Mouse (Mus musculus): ENCODE measurements around the gene Per2. TPM values are rescaled to one million over a fixed set of nuclear protein-coding genes. Genes with fewer than 3 reads are reported as not detected.

Gene Per2
- polyA plus RNA-seq, 1 experiment from 2014 or later: 2.4 TPM

DNA sequence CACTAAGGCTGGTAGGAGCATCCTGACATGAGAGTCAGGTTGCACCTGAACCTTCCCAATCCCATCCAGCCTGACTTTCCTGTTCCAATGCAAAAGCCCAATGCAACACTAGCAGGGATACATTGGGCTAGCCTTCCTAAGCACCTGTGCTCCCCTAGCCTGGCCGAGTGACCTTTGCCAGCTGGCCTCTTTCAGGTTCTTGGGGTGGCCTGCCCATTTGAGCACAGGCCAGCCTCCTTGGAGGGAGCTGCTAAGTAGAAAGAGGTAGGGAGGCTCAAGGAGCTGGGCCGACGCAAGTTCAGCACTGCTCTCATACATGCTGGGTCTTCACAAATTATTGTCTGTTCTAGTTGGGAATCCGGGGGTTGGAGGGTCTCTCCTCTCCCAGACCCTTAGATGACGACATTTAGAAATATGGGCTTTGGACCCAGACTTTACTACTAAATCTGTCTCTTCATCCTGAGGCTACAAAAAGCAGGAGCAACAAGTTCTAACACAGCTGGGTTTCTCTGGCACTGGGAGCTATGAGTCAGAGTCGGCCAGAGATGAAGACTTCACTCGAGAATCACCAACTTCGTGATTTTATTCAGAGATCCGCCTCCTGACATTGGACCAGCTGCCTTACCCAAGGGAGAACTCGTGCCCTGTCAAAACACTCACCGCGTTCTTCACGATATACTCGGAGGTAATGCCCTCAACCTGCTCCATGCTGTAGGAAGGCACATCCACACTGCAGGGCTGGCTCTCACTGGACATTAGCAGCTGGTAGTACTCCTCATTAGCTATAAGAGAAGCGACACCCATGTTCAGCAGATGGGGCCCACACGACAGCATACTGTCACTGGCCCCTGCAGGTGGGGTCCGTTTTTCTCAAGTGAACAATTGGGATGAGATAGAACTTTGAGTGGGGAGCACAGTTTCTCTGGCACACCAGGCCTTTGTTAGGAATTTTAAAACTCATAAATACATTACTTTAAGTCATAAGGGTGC lies 14.0 kb downstream of the Per2 start:
- H3K27me3 ChIP-seq (ENCODE audit: control insufficient read depth, insufficient read depth, low read length): no peaks in the 10 kb centered on the region
- DNase-seq (ENCODE audit: low spot score) (no peak), ATAC-seq (ENCODE audit: low FRiP score, low TSS enrichment) (no peak)
- WGBS: 74% methylated on average over 17 of the region's 17 CpGs
- H3K27ac ChIP-seq (replicated peaks): peak overlapping the region; percentile 76; the same call in 1 of the 2 replicates
- no peak overlapping the region for H3K4me3 ChIP-seq (ENCODE audit: low read depth, low read length)
- H3K4me1 ChIP-seq (replicated peaks; ENCODE audit: control insufficient read depth, insufficient read depth): peaks cover 2% of the 10 kb centered on the region; the same call in 1 of the 2 replicates
- no peak for TF ChIP-seq EP300 (optimal IDR thresholded peaks at IDR 0.05)
- no peak for TF ChIP-seq CTCF (IDR thresholded peaks at IDR 0.05; ENCODE audit: low read depth)
- H3K9me3 ChIP-seq (ENCODE audit: control insufficient read depth, low read length): no peaks in the 10 kb centered on the region
- no peak overlapping the region for H3K4me2 ChIP-seq (replicated peaks; ENCODE audit: low read depth)
- no peak overlapping the region for H3K9ac ChIP-seq (ENCODE audit: low read length)
- H3K36me3 ChIP-seq (ENCODE audit: control insufficient read depth, insufficient read depth, low read length): peaks cover 28% of the 10 kb centered on the region

DNA sequence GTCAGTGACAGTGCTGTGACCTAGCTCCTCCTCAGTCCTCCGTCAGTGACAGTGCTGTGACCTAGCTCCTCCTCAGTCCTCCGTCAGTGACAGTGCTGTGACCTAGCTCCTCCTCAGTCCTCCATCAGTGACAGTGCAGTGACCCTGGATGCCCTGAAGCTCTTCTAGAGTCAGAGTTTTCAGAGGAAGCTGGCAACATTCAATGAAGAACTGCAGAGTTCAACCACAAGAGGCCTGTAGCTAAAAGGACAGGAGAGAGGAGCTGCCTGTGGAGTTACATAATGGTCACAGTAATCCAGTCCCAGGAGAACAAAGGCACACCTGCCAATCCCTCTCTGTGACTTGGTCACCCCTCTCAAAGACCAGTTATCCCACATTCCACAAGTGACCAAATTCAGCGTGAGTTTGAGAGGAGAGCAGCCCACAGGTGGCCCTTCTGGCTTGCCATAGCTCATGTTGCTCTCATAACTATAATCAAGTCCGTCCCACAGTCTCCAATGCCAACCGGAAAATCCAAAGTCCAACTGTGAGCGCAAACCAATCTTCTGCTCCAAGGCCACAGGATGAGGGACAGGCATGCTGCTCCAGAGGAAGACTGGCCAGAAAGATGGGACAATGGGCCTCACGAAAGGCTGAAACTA lies 16.7 kb downstream of the Per2 start:
- Histone ChIP-seq H3K4me2 (replicated peaks; ENCODE audit: low read depth) (peak overlapping the region; percentile 11; the same call in 1 of the 2 replicates), H3K9ac (ENCODE audit: low read length) (no peak overlapping the region), H3K27ac (replicated peaks) (peak overlapping the region; percentile 74), H3K36me3 (ENCODE audit: control insufficient read depth, insufficient read depth, low read length) (peaks cover 24% of the 10 kb centered on the region), H3K27me3 (ENCODE audit: control insufficient read depth, insufficient read depth, low read length) (no peaks in the 10 kb centered on the region), H3K9me3 (ENCODE audit: control insufficient read depth, low read length) (no peaks in the 10 kb centered on the region), H3K4me1 (replicated peaks; ENCODE audit: control insufficient read depth, insufficient read depth) (peaks cover 2% of the 10 kb centered on the region; the same call in 1 of the 2 replicates), H3K4me3 (ENCODE audit: low read depth, low read length) (no peak overlapping the region)
- TF ChIP-seq CTCF (IDR thresholded peaks at IDR 0.05; ENCODE audit: low read depth): no peak
- TF ChIP-seq EP300 (optimal IDR thresholded peaks at IDR 0.05): no peak
- ATAC-seq (ENCODE audit: low FRiP score, low TSS enrichment): peak; percentile 79
- DNase-seq (ENCODE audit: low spot score): peak; percentile 79
- WGBS: 60% methylated on average over 6 of the region's 7 CpGs

DNA sequence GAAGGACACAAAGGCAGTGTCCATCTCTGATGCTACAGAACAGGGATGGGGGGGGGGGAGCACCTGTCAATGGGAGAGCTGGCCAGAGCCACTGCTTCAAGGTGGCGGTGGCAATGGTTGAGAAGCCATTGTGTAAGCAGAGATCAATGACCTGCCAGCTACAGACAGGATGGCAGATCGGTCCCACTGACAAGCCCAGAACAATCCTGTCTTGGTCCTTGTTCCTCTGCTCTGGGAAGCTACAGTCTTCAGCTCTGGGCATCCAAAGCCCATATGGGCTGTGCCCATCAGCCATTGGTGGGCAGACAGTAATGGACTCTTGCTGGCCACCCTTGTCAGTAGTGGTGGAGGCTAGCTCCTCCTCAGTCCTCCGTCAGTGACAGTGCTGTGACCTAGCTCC lies 17.3 kb downstream of the Per2 start:
- H3K4me2 ChIP-seq (replicated peaks; ENCODE audit: low read depth): no peak overlapping the region
- H3K9me3 ChIP-seq (ENCODE audit: control insufficient read depth, low read length): no peaks in the 10 kb centered on the region
- TF ChIP-seq CTCF (IDR thresholded peaks at IDR 0.05; ENCODE audit: low read depth) (no peak), EP300 (optimal IDR thresholded peaks at IDR 0.05) (no peak)
- 0 out of 2 replicates have a peak overlapping the region, but pooled peaks have one; percentile 49 for H3K27ac ChIP-seq (replicated peaks)
- H3K4me3 ChIP-seq (ENCODE audit: low read depth, low read length): no peak overlapping the region
- 80% methylated on average over 3 of the region's 3 CpGs for WGBS
- H3K4me1 ChIP-seq (replicated peaks; ENCODE audit: control insufficient read depth, insufficient read depth): peaks cover 6% of the 10 kb centered on the region; the same call in 1 of the 2 replicates
- ATAC-seq (ENCODE audit: low FRiP score, low TSS enrichment) (no peak), DNase-seq (ENCODE audit: low spot score) (no peak)
- no peak overlapping the region for H3K9ac ChIP-seq (ENCODE audit: low read length)
- H3K36me3 ChIP-seq (ENCODE audit: control insufficient read depth, insufficient read depth, low read length): peaks cover 24% of the 10 kb centered on the region
- H3K27me3 ChIP-seq (ENCODE audit: control insufficient read depth, insufficient read depth, low read length): no peaks in the 10 kb centered on the region

DNA sequence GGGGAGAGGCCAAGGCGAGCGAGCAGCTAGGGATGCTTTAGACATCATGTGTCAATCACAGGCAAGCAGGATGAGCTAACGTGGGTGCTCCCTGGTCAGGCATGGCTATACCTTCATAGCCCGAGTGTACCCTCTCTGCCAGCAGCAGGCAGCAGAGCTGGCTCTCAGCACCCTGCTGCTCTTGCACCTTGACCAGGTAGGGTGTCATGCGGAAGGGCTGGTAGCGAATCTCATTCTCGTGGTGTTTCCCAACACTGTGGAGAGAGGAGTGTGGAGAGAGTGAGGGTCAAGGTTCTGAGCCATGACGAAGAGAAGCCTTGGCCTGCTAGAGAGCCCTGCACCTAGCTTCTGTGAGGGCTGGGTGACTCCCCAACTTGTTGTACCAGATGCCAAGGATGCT lies 19.3 kb downstream of the Per2 start:
- Histone ChIP-seq H3K9ac (ENCODE audit: low read length) (no peak overlapping the region), H3K4me1 (replicated peaks; ENCODE audit: control insufficient read depth, insufficient read depth) (peaks cover 18% of the 10 kb centered on the region), H3K36me3 (ENCODE audit: control insufficient read depth, insufficient read depth, low read length) (peaks cover 24% of the 10 kb centered on the region), H3K27ac (replicated peaks) (no peak overlapping the region), H3K4me3 (ENCODE audit: low read depth, low read length) (no peak overlapping the region), H3K9me3 (ENCODE audit: control insufficient read depth, low read length) (no peaks in the 10 kb centered on the region), H3K4me2 (replicated peaks; ENCODE audit: low read depth) (no peak overlapping the region), H3K27me3 (ENCODE audit: control insufficient read depth, insufficient read depth, low read length) (no peaks in the 10 kb centered on the region)
- ATAC-seq (ENCODE audit: low FRiP score, low TSS enrichment): no peak
- TF ChIP-seq CTCF (IDR thresholded peaks at IDR 0.05; ENCODE audit: low read depth) (no peak), EP300 (optimal IDR thresholded peaks at IDR 0.05) (no peak)
- no peak for DNase-seq (ENCODE audit: low spot score)
- 77% methylated on average over 8 of the region's 8 CpGs for WGBS

DNA sequence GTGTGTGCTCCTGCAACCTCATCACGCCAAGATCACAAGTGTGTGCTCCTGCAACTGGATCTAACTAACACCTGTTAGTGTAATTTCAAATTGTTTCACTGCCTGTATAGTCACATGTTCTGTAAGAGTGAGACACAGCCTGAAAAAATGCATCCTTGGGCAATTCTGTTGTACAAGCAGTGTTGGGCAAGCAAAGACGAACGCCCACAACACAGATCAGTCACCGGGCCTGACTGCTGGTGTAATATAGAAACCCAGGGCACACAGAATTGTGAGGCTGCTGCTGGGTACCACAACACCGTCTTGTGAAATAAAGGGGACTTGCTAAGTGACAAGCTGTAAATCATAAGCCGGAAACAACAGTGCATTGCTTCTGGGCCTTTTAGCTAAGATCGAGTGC lies 21.6 kb downstream of the Per2 start:
- Histone ChIP-seq H3K27ac (replicated peaks) (peak overlapping the region; percentile 96), H3K36me3 (ENCODE audit: control insufficient read depth, insufficient read depth, low read length) (peaks cover 18% of the 10 kb centered on the region; the same call in 1 of the 2 replicates), H3K9ac (ENCODE audit: low read length) (no peak overlapping the region), H3K9me3 (ENCODE audit: control insufficient read depth, low read length) (no peaks in the 10 kb centered on the region), H3K27me3 (ENCODE audit: control insufficient read depth, insufficient read depth, low read length) (no peaks in the 10 kb centered on the region), H3K4me3 (ENCODE audit: low read depth, low read length) (no peak overlapping the region), H3K4me2 (replicated peaks; ENCODE audit: low read depth) (no peak overlapping the region), H3K4me1 (replicated peaks; ENCODE audit: control insufficient read depth, insufficient read depth) (peaks cover 18% of the 10 kb centered on the region)
- WGBS: 74% methylated on average over 7 of the region's 7 CpGs
- no peak for DNase-seq (ENCODE audit: low spot score)
- no peak for TF ChIP-seq CTCF (IDR thresholded peaks at IDR 0.05; ENCODE audit: low read depth)
- no peak for TF ChIP-seq EP300 (optimal IDR thresholded peaks at IDR 0.05)
- ATAC-seq (ENCODE audit: low FRiP score, low TSS enrichment): no peak
